Mouse (Mus musculus): ENCODE measurements around the gene Exo1. TPM values are rescaled to one million over a fixed set of nuclear protein-coding genes. Genes with fewer than 3 reads are reported as not detected.

Gene Exo1
- polyA plus RNA-seq, 1 experiment from 2014 or later, result 110 TPM

DNA sequence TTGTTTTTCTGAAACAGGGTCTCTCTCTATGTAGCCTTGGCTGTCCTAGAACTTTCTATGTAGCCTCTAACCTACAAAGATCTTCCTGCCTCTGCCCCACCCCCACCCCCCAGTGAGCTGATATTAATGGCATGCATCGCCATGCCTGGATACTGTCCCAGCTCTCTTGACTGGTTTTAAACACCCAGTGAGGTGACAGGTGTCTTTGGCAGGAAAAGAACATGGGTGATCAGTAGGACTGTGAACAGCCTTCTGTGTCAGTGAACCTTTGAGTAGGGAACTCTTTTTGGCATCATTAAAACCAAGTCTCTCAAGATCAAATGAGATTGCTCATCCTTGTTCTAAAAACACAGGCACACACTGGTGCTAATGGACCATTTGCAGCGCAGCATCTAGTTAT lies 81.4 kb downstream of the Exo1 start:
- no peaks in the 10 kb centered on the region for H3K36me3 ChIP-seq
- 82% methylated on average over 2 of the region's 2 CpGs for WGBS
- no peak for ATAC-seq (ENCODE audit: insufficient number of reproducible peaks, insufficient read depth, low FRiP score, low TSS enrichment, low read depth)
- no peak overlapping the region for H3K27ac ChIP-seq
- no peaks in the 10 kb centered on the region for H3K4me1 ChIP-seq (replicated peaks)
- H3K4me2 ChIP-seq, result no peak overlapping the region
- no peak overlapping the region for H3K9ac ChIP-seq (replicated peaks)
- H3K9me3 ChIP-seq, result no peaks in the 10 kb centered on the region
- no peak overlapping the region for H3K4me3 ChIP-seq (replicated peaks)
- no peaks in the 10 kb centered on the region for H3K27me3 ChIP-seq

Other genes starting within 250 kb of the Exo1 start
- 7.4 and 8.2 TPM in 2 replicates for gene Opn3, start 187.8 kb upstream of the Exo1 start, polyA plus RNA-seq (2016; fragmentation: Nextera tagmentation; extraction: Ambion mirVana)
- 3.4 and 3.9 TPM in 2 replicates for gene Chml, start 187.7 kb upstream of the Exo1 start, polyA plus RNA-seq (2016; fragmentation: Nextera tagmentation; extraction: Ambion mirVana)
- not detected in 2 replicates for gene Wdr64, start 182.0 kb upstream of the Exo1 start, polyA plus RNA-seq (2016; fragmentation: Nextera tagmentation; extraction: Ambion mirVana)
- not detected in 2 replicates for gene Gm38100, start 39.7 kb downstream of the Exo1 start, polyA plus RNA-seq (2016; fragmentation: Nextera tagmentation; extraction: Ambion mirVana)
- gene Rbm8a2, start 98.5 kb downstream of the Exo1 start, polyA plus RNA-seq (2016; fragmentation: Nextera tagmentation; extraction: Ambion mirVana), result 0.73 and 1.1 TPM in 2 replicates